Mouse (Mus musculus): ENCODE results near the gene Syt12.

GRCm38 (mm10) chr19:4446661-4447420, 30.4 kb downstream of the Syt12 start:
- TF ChIP-seq CTCF (IDR thresholded peaks at IDR 0.05; ENCODE audit: low read depth, low read length) (no peak), GATA1 (IDR thresholded peaks at IDR 0.05; ENCODE audit: borderline replicate concordance, low read length) (no peak), POLR2AphosphoS5 (IDR thresholded peaks at IDR 0.05; ENCODE audit: insufficient replicate concordance, low read depth, low read length) (no peak), TAL1 (conservative IDR thresholded peaks at IDR 0.05; ENCODE audit: low read depth, low read length) (no peak)

Data from G1E (cell line).